Mouse (Mus musculus) lung, adult 2 months (tissue): Measurements from ENCODE around the gene Pax8.

Source experiments
- CTCF ChIP-seq: fragments of 200-500 bp; IDR thresholded peaks from 2 replicates; pipeline ENCODE4 v1.5.1; 2011; ENCODE audit warnings: mild to moderate bottlenecking, low read length, control low read depth; ENCODE audit not compliant: insufficient read depth
- POLR2A ChIP-seq: fragments of 200-500 bp; IDR thresholded peaks from 2 replicates; pipeline ENCODE4 v1.6.1; 2011; ENCODE audit warnings: low read depth, mild to moderate bottlenecking, control low read depth, low read length, borderline replicate concordance; ENCODE audit errors: extremely low read depth

- TF ChIP-seq CTCF: no peak
- TF ChIP-seq POLR2A: no peak
These were observed 47.3 kb downstream of the Pax8 start for GRCm38 (mm10) chr2:24427866-24428675.
